Mouse (Mus musculus): ENCODE measurements at regions not wholly inside any gene's neighbourhood (a gene's known extent, or its start where the extent isn't known, plus 50 kb on each side); places are given as distances from the start of the nearest gene placed in this dataset.

DNA sequence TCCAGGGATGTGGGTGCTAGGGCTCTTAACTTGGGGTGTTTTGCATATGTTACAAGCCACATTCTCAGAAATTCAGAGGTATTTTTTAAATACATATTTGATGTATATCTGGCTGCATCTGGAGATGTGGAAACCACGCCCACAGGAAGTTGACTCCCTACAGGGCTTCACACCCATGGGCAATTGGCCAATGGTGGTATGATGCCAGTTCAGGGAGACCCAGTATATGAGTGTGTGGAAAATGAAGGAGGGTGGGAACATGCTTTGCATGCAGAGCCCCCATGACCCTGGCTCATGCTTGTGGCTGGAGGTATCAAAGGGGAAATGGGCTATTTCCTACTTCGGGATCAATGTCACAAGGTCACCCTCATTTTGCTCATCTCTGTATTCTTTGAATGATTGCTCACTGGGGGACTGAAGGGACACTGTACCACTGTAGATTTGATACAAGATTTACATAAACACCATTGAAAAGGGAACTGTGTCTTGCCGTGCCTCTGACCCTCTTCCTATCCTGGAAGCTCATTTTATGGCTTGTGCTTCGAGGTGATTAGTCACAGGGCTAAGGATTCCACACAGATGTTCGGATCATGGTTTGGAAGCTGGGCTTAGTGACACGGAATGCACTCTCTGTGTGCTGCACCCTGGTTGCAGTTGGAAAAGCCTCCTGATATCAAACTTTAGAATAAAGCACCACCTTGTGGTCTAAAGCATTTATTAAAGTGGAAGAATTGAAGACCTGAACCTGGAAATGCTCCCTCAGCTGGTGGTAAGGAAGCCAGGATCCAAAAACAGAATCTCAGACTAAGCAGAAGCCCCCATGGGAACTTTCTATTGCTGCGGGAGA lies 56.8 kb upstream of the Edn1 start:
- CTCF ChIA-PET, result interaction anchor here (0.6 kb wide), 1 partner anchor 85 kb away, joined by 13 read pairs; no protein-coding TSS in a partner anchor

DNA sequence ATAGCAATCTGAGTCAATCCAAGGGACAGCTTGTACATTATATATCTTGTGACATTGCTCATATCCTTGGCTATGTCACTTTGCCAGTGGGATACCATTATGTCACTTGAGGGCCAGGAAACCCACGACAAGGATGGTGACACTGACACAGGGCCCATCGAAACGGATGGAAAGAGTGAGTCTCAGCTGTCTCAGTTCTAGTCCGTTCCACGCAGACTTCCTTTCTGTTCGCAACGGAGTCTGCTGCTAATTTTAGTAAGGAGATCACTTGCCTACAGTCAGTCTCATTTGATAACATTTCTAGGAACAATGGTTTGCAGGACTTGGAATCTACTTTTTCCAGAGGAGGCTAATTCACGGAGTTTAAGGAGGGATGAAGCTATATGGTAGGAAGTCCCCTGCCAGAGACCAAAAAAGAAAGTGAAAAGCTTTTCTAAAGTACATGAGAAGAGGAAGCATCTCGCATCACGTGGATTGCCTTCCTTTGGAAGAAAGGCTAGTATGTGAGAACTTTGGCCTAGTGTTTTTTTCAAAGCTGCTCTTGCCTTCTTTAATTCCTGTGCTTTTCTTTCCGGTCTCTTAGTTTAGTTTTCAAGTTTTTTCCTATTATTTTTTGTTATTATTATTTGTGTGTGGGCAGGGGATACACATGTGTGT lies 55.4 kb upstream of the Edn1 start:
- CTCF ChIA-PET, result interaction anchor here (1.3 kb wide), 1 partner anchor 537 kb away, joined by 4 read pairs; no protein-coding TSS in a partner anchor

All from spleen, embryonic (tissue).